Mouse (Mus musculus): ENCODE results near the gene Efcab3. TPM values are rescaled to one million over a fixed set of nuclear protein-coding genes. Genes with fewer than 3 reads are reported as not detected.

The Efcab3 gene
- polyA plus RNA-seq, 1 experiment: not detected

DNA sequence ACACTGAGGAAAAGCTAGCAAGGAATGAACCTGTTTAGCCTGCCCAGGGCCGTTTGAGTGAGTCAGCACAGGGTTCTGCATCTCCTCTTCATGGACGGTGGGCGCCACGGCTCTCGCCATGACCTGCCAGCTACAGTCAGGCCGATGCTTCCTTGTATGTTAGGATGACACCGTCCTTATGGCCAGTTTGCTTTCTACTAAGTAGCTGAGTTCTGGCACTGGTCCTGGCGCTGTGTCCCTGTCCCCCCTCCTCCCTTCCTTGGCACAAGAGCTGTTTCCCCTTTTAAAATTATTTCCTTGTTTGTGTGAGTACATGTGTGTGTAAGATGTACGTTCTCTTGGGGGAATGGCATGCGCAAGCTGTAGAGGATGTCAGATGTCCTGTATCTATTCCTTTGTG is 81.8 kb downstream of the Efcab3 start:
- no peak for TF ChIP-seq POLR2A (IDR thresholded peaks at IDR 0.05; ENCODE audit: borderline replicate concordance, low read depth, low read length)
- TF ChIP-seq CTCF (IDR thresholded peaks at IDR 0.05; ENCODE audit: low read depth, low read length): no peak
- Histone ChIP-seq H3K27ac (ENCODE audit: insufficient read depth, low read depth, low read length) (no peak overlapping the region), H3K4me3 (ENCODE audit: insufficient read depth, low read length) (no peak overlapping the region), H3K4me1 (ENCODE audit: control insufficient read depth, insufficient read depth, low read length) (peaks cover 8% of the 10 kb centered on the region)

DNA sequence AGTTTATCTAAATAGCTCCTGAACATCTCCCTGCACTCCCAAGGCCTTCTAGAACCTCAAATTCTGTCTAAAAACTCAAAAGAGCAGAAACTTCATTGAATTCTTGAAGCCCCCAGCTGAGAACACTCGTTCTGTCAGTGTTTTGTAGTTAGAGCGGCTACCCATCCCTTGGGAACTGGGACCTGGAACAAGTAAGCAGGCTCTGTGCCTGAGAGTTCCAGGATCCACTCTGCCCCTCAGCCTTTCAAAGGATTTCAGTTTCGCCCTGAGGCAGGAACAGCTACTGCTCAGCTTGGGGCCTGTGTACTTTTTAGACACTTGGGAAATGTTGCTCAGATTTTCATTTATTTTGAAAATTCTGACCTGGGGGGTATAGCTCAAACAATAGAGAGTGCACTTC is 83.2 kb downstream of the Efcab3 start, which contains the start of gene Gm10842:
TSS of gene Gm10842 (plus strand) at position 301 of the 400 bp plus-strand sequence.
- no peak for TF ChIP-seq POLR2A (IDR thresholded peaks at IDR 0.05; ENCODE audit: borderline replicate concordance, low read depth, low read length)
- no peak for TF ChIP-seq CTCF (IDR thresholded peaks at IDR 0.05; ENCODE audit: low read depth, low read length)
- no peak within 1 kb of the TSS for H3K27ac ChIP-seq (ENCODE audit: insufficient read depth, low read depth, low read length)
- H3K4me1 ChIP-seq (ENCODE audit: control insufficient read depth, insufficient read depth, low read length): peaks cover 10% of the 10 kb centered on the region
- H3K4me3 ChIP-seq (ENCODE audit: insufficient read depth, low read length): no peak within 1 kb of the TSS

DNA sequence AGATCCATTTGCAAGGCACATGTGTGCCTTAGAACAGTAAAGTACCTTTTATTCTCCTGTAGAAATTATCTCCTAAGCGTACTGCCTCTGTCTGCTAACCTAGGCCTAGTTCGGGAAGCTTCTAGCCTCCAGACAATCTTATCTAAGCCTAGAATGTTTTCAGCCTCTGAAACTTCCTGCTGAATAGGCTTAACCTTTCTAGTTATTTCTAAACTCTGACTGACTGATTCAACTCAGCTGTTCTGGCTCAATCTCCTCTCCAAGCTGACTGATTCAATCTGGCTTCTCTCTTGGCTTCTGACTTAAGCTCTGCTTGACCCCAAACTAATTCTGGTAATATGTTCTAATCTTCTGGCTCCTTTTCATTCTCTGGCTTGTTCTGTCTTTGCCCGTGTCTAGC is 86.0 kb downstream of the Efcab3 start:
- TF ChIP-seq CTCF (IDR thresholded peaks at IDR 0.05; ENCODE audit: low read depth, low read length): no peak
- no peak for TF ChIP-seq POLR2A (IDR thresholded peaks at IDR 0.05; ENCODE audit: borderline replicate concordance, low read depth, low read length)
- peaks cover 10% of the 10 kb centered on the region for H3K4me1 ChIP-seq (ENCODE audit: control insufficient read depth, insufficient read depth, low read length)

DNA sequence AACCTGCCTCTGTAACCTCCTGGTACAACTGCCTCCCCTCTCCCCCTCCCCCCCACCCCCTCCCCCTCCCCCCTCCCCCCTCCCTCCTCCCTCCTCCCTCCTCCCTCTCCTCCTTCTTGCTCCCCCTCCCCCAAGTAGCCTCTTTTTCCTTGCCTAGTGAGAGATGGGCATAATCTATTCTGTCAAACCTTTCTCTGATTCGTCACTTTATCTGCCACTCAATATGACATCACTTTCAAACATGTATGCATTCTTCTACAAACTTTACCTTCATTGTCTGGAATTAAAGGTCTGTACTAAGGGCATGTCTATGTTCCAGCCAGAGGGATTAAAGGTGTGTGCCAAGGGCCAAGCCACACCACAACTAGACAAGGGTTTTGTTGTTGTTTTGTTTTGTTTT is 86.4 kb downstream of the Efcab3 start:
- Histone ChIP-seq H3K27ac (ENCODE audit: insufficient read depth, low read depth, low read length) (no peak overlapping the region), H3K4me3 (ENCODE audit: insufficient read depth, low read length) (no peak overlapping the region), H3K4me1 (ENCODE audit: control insufficient read depth, insufficient read depth, low read length) (peaks cover 10% of the 10 kb centered on the region)
- TF ChIP-seq POLR2A (IDR thresholded peaks at IDR 0.05; ENCODE audit: borderline replicate concordance, low read depth, low read length) (no peak), CTCF (IDR thresholded peaks at IDR 0.05; ENCODE audit: low read depth, low read length) (no peak)

More for the DNA sequence above, 86.0 kb downstream of the Efcab3 start:
- Histone ChIP-seq H3K27ac (ENCODE audit: insufficient read depth, low read depth, low read length) (no peak overlapping the region), H3K4me3 (ENCODE audit: insufficient read depth, low read length) (no peak overlapping the region)

DNA sequence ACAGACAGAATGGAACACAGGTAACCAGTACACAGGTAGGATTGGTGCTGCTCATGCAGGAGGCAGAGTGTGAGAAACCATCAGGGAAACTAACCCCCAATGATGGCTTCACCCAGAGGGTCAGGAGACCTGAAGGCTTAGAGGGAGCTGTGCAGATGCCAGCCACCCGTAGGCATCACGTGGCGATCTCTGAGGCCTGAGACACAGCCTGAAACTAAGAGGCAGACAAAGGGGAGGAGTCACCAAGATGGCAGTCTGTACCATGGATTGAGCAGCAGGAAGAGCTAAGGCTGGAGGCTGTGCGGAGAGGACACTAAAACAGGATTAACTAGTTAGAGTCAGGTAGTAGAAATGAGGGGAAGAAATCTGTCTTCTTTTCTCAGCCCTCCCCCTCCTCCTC is 87.3 kb downstream of the Efcab3 start:
- no peak overlapping the region for H3K27ac ChIP-seq (ENCODE audit: insufficient read depth, low read depth, low read length)
- H3K4me3 ChIP-seq (ENCODE audit: insufficient read depth, low read length): no peak overlapping the region
- H3K4me1 ChIP-seq (ENCODE audit: control insufficient read depth, insufficient read depth, low read length): peaks cover 2% of the 10 kb centered on the region; the same call in 1 of the 2 replicates
- no peak for TF ChIP-seq POLR2A (IDR thresholded peaks at IDR 0.05; ENCODE audit: borderline replicate concordance, low read depth, low read length)
- no peak for TF ChIP-seq CTCF (IDR thresholded peaks at IDR 0.05; ENCODE audit: low read depth, low read length)

DNA sequence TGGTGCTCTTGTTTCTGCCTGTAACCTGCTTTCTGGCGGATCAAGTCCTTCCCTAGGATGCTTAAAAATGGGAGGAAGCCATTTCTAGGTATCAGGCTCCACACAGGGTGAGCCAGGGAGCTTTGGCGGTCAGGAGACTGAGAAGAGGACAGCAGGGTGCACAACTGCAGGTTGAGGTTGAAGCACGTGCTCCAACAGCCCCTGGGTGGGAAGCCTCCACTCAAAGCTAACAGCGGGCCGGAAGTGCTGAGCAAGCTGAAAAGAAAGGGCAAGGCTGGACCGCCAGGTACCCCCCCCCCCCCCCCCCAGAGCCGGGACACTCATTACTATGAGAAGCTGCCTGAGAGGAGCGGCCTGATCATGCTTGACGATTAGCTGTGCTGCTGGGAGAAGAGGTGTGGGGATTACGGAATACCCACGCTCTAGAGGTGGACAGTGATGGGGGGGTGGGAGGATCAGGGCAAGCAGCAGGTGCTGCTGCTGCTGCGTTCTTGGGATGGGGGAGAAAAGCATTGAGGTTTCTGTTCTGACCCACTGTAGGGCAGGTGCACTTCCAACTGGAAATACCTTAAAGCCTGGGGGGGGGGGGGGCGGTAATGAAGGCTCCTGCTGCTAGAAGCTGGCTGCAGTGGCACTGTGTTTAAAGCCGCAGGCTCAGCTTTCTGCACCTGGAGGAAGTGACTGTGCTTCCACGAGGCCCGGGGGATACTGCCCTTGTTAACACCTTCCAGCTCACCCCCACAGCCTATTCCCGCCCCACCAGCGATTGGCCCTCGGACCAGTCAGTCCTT is 88.0 kb downstream of the Efcab3 start:
- Histone ChIP-seq H3K4me3 (ENCODE audit: insufficient read depth, low read length) (no peak overlapping the region), H3K4me1 (ENCODE audit: control insufficient read depth, insufficient read depth, low read length) (peaks cover 2% of the 10 kb centered on the region; the same call in 1 of the 2 replicates), H3K27ac (ENCODE audit: insufficient read depth, low read depth, low read length) (no peak overlapping the region)
- TF ChIP-seq POLR2A (IDR thresholded peaks at IDR 0.05; ENCODE audit: borderline replicate concordance, low read depth, low read length) (no peak), CTCF (IDR thresholded peaks at IDR 0.05; ENCODE audit: low read depth, low read length) (no peak)

DNA sequence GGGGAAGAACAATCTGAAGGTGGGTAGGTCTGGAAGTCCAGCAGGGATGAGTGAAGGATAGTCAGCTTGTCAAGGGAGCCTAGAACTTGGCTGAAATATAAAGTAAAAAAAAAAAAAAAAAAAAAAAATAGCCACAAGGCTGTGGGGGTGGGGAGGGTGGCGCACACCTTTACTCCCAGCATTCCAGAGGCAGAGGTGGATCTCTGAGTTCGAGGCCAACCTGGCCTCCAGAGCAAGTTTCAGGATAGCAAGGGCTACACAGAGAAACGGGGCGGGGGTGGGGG is 88.6 kb downstream of the Efcab3 start:
- H3K27ac ChIP-seq (ENCODE audit: insufficient read depth, low read depth, low read length): no peak overlapping the region
- H3K4me1 ChIP-seq (ENCODE audit: control insufficient read depth, insufficient read depth, low read length): peaks cover 2% of the 10 kb centered on the region; the same call in 1 of the 2 replicates
- no peak overlapping the region for H3K4me3 ChIP-seq (ENCODE audit: insufficient read depth, low read length)
- TF ChIP-seq CTCF (IDR thresholded peaks at IDR 0.05; ENCODE audit: low read depth, low read length) (no peak), POLR2A (IDR thresholded peaks at IDR 0.05; ENCODE audit: borderline replicate concordance, low read depth, low read length) (no peak)

DNA sequence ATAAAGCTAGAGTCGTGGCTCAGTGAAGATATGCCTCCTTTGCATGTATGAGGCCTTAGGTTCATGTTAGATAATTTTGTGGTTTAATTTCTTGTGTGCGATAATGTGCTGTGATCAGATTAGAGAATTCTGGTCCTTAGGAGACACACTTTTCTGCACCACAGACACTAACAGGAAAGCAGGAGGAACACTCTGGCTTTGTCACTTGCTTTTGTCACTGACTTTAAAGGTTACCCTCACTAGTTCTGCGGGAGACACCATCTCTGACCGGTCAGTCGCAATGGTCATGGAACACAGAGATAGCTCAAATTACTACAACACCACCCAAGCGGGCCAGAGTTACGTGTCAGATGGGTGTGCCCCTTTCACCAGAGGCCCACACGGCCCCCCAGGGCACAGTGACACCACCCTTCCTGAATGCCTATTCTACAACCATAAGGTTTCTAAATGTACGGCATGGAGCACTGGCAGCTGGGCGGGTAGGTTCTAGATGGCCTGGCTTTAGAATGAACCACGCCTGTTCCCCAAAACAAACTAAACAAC is 89.0 kb downstream of the Efcab3 start:
- Histone ChIP-seq H3K4me3 (ENCODE audit: insufficient read depth, low read length) (no peak overlapping the region), H3K27ac (ENCODE audit: insufficient read depth, low read depth, low read length) (no peak overlapping the region), H3K4me1 (ENCODE audit: control insufficient read depth, insufficient read depth, low read length) (peaks cover 2% of the 10 kb centered on the region; the same call in 1 of the 2 replicates)
- TF ChIP-seq POLR2A (IDR thresholded peaks at IDR 0.05; ENCODE audit: borderline replicate concordance, low read depth, low read length): no peak
- TF ChIP-seq CTCF (IDR thresholded peaks at IDR 0.05; ENCODE audit: low read depth, low read length): no peak

DNA sequence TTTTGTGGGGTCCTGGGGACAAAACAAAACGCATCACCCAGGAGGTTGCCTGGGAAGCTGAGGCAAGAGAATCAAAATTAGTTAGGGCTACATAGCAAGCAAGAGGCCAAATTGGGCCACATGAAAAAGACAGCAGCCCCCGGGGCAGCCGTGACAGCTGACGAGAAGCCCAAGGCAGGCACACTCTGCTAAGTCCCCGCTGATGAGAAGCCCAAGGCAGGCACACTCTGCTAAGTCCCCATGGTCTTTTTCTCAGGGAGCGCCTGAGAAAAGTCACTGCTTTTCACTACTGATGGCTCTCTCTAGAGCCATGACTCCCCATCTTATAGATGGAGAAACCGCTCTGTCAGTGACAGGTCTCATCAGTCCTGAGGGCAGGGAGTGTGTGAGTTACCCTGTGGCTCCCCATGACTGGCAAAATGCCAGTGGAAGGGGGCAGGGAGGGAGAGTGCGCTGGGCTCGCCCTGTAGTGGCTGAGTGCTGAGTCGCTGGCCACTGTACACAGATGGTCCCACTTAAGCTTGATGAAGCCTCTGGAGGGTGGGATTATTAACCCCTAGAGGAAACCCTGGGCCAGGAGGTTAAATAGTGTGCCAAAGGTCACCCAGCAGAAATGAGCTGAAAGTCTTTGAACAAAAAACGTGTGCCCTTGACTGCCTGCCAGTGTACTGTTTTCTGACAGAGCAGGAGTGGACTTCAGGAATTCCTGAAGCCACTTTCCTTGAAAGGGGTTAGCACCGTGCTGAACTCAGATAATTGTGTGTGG is 89.9 kb downstream of the Efcab3 start:
- Histone ChIP-seq H3K4me3 (ENCODE audit: insufficient read depth, low read length) (no peak overlapping the region), H3K27ac (ENCODE audit: insufficient read depth, low read depth, low read length) (no peak overlapping the region), H3K4me1 (ENCODE audit: control insufficient read depth, insufficient read depth, low read length) (peaks cover 2% of the 10 kb centered on the region; the same call in 1 of the 2 replicates)
- TF ChIP-seq POLR2A (IDR thresholded peaks at IDR 0.05; ENCODE audit: borderline replicate concordance, low read depth, low read length): no peak

DNA sequence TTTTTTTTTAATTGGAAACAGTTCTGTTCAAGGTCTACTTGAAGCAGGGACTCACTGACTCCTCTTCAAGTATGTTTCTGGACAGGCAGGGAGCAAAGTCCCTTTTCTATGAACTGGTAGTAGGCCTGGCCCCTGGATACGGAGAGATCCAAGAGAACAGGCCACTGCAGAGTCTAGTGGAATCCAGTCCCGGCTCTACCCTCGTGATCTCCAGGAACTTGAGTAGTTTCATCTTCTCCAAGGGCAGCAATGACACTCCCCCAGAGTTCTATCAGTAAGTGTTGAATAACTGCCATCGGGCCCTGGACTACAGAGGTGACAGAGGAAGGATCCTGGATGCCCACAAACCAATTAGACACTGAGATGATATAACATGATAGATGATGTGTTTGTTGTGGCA is 92.5 kb downstream of the Efcab3 start:
- Histone ChIP-seq H3K27ac (ENCODE audit: insufficient read depth, low read depth, low read length) (no peak overlapping the region), H3K4me1 (ENCODE audit: control insufficient read depth, insufficient read depth, low read length) (peaks cover 2% of the 10 kb centered on the region; the same call in 1 of the 2 replicates), H3K4me3 (ENCODE audit: insufficient read depth, low read length) (no peak overlapping the region)
- TF ChIP-seq POLR2A (IDR thresholded peaks at IDR 0.05; ENCODE audit: borderline replicate concordance, low read depth, low read length) (no peak), CTCF (IDR thresholded peaks at IDR 0.05; ENCODE audit: low read depth, low read length) (no peak)
